Mouse (Mus musculus): ENCODE data around the gene Rnd1.

GRCm38 (mm10) chr15:98685926-98686325 is 8.7 kb upstream of the Rnd1 start:
- no peak for TF ChIP-seq POLR2A (IDR thresholded peaks at IDR 0.05; ENCODE audit: borderline replicate concordance, low read depth, low read length)
- TF ChIP-seq CTCF (IDR thresholded peaks at IDR 0.05; ENCODE audit: low read depth, low read length) = peak; percentile 38; the same call in 1 of the 2 replicates

All from bone marrow macrophage, adult 2 months (primary cell).